Comparison of ENCODE assay signal across 22 mouse cellular contexts in the genomic region with DNA sequence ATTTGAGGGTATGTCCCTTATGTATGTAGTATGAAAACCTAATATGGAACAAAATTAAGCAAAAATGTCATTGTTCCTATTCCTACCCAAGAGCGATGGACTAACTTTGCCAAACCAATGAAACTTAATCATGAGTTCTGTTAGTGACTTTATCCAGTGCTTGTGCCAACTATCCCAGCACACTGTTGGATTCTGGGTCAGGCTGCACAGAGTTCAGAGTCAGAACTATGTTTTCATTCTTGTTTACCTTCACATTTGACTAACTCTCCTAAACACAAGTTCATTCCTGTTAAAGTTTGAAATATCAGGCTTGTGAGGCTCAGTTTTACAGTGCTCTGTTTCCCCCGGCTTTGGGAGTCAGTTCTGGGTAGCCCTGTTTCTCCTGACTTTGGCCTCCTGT.
DNase-seq lines count a peak whose midpoint lies in the region; ATAC-seq lines count a peak whose summit lies in the region.
"Had no signal": no experiment of that assay in that cellular context is flagged by ENCODE, and none has a peak within 500 bp of the region (broad histone marks: within the 10 kb centered on the region; RNA-seq: fewer than 3 reads in every experiment).

No protein-coding gene starts in this region.

- H3K27ac ChIP-seq in limb, embryonic 11.5 days (replicated peaks; ENCODE audit: low read depth, low read length), result no peak overlapping the region
- no peak overlapping the region for H3K27ac ChIP-seq in limb, embryonic 10.5 days
- H3K27ac ChIP-seq: embryonic facial prominence, embryonic 12.5 days; forebrain, embryonic 15.5 days; heart, embryonic 15.5 days; hindbrain, embryonic 13.5 days had no signal

- 88% methylated on average over 2 of the region's 2 CpGs for WGBS in limb, embryonic 11.5 days
- 91% methylated on average over 2 of the region's 2 CpGs for WGBS in limb, embryonic 10.5 days

- no peaks in the 10 kb centered on the region for H3K27me3 ChIP-seq in limb, embryonic 11.5 days (ENCODE audit: control insufficient read depth, insufficient read depth, low read length)
- no peaks in the 10 kb centered on the region for H3K27me3 ChIP-seq in limb, embryonic 10.5 days (ENCODE audit: low read depth, poor library complexity, severe bottlenecking)
- H3K27me3 ChIP-seq: embryonic facial prominence, embryonic 12.5 days; forebrain, embryonic 15.5 days; heart, embryonic 15.5 days; hindbrain, embryonic 13.5 days had no signal

- H3K4me3 ChIP-seq in limb, embryonic 11.5 days (ENCODE audit: low read depth, low read length), result no peak overlapping the region
- H3K4me3 ChIP-seq in limb, embryonic 10.5 days, result no peak overlapping the region
- H3K4me3 ChIP-seq: embryonic facial prominence, embryonic 12.5 days; forebrain, embryonic 15.5 days; heart, embryonic 15.5 days; hindbrain, embryonic 13.5 days had no signal

- no peaks in the 10 kb centered on the region for H3K4me1 ChIP-seq in limb, embryonic 11.5 days (ENCODE audit: control insufficient read depth, insufficient read depth, low read length)
- H3K4me1 ChIP-seq in limb, embryonic 10.5 days, result no peaks in the 10 kb centered on the region
- H3K4me1 ChIP-seq: embryonic facial prominence, embryonic 12.5 days; forebrain, embryonic 15.5 days; heart, embryonic 15.5 days; hindbrain, embryonic 13.5 days had no signal

- H3K9me3 ChIP-seq in limb, embryonic 11.5 days (ENCODE audit: control insufficient read depth, low read length), result no peaks in the 10 kb centered on the region
- no peaks in the 10 kb centered on the region for H3K9me3 ChIP-seq in limb, embryonic 10.5 days (replicated peaks)
- H3K9me3 ChIP-seq: embryonic facial prominence, embryonic 12.5 days; forebrain, embryonic 15.5 days; G1E; heart, embryonic 15.5 days; hindbrain, embryonic 13.5 days had no signal

- no peak overlapping the region for H3K4me2 ChIP-seq in limb, embryonic 11.5 days (ENCODE audit: low read depth, severe bottlenecking)
- H3K4me2 ChIP-seq: embryonic facial prominence, embryonic 12.5 days; forebrain, embryonic 15.5 days; heart, embryonic 11.5 days; heart, embryonic 15.5 days; hindbrain, embryonic 13.5 days had no signal

- peak; percentile 10 for DNase-seq in adrenal gland, postnatal 10 days
- DNase-seq in adrenal gland, postnatal 25 days, result no peak
- peak; percentile 25 to 48 for DNase-seq in kidney, adult 8-10 months
- DNase-seq in kidney, adult 18-20 months, result no peak
- DNase-seq in limb, embryonic 11.5 days (ENCODE audit: low spot score), result peak; percentile 5
- no peak for DNase-seq in limb, embryonic 10.5 days (ENCODE audit: low spot score)
- peak; percentile 38 to 72 for DNase-seq in kidney, postnatal 36 days
- DNase-seq: adrenal gland, postnatal 36 days; B cell, adult 2 months; cerebellum, adult 11 months; cerebellum, adult 8-10 months; cerebellum, postnatal 25 days; gastrocnemius, postnatal 36 days; heart, adult 18-20 months; heart, postnatal 14 days had no signal

- H3K9ac ChIP-seq in limb, embryonic 11.5 days (ENCODE audit: low read length), result no peak overlapping the region
- H3K9ac ChIP-seq: embryonic facial prominence, embryonic 12.5 days; forebrain, embryonic 15.5 days; heart, embryonic 15.5 days; hindbrain, embryonic 13.5 days had no signal

- no peak for ATAC-seq in limb, embryonic 11.5 days (ENCODE audit: insufficient number of reproducible peaks, low FRiP score, low TSS enrichment, low read depth)
- ATAC-seq: CD4-positive, CD25-positive, alpha-beta regulatory T cell, adult 4 months; forebrain, embryonic 15.5 days had no signal

- H3K36me3 ChIP-seq in limb, embryonic 11.5 days (ENCODE audit: control insufficient read depth, insufficient read depth, low read length), result no peaks in the 10 kb centered on the region
- H3K36me3 ChIP-seq in limb, embryonic 10.5 days, result no peaks in the 10 kb centered on the region
- H3K36me3 ChIP-seq: embryonic facial prominence, embryonic 12.5 days; forebrain, embryonic 15.5 days; G1E; heart, embryonic 15.5 days; hindbrain, embryonic 13.5 days had no signal

Comparison
In these comparisons a context has a peak if more than half of its experiments do, and no peak if none do; other contexts are left out.
1. DNase-seq: peak in adrenal gland, postnatal 10 days (single experiment), kidney, adult 8-10 months (2 of 2), limb, embryonic 11.5 days (single experiment) and kidney, postnatal 36 days (2 of 2); none in adrenal gland, postnatal 25 days (single experiment), kidney, adult 18-20 months (single experiment) and limb, embryonic 10.5 days (single experiment).